Mouse (Mus musculus) frontal cortex, adult (tissue): ENCODE measurements around the gene Vmn1r221.
"Not testable (repeated sequence)": the region's sequence is repeated elsewhere in the genome, so short reads cannot be mapped to it uniquely, and the experiment has no call there.

ENCODE experiments used
- ATAC-seq: cut with Nextera tagmentation; 2 replicates; pipeline ENCODE4 v1.9.2; 2017; ENCODE audit warnings: mild to moderate bottlenecking, moderate library complexity, mixed read lengths; ENCODE audit not compliant: low TSS enrichment

The Vmn1r221 gene

GRCm38 (mm10) chr13:23213827-23214226, at the start of gene Vmn1r221:
Gene Vmn1r221 (plus strand): TSS chr13:23214127.
- ATAC-seq = not testable (repeated sequence)

- not testable (repeated sequence) for ATAC-seq
Observed at GRCm38 (mm10) chr13:23166471-23166870, 47.5 kb upstream of the Vmn1r221 start.

DNA sequence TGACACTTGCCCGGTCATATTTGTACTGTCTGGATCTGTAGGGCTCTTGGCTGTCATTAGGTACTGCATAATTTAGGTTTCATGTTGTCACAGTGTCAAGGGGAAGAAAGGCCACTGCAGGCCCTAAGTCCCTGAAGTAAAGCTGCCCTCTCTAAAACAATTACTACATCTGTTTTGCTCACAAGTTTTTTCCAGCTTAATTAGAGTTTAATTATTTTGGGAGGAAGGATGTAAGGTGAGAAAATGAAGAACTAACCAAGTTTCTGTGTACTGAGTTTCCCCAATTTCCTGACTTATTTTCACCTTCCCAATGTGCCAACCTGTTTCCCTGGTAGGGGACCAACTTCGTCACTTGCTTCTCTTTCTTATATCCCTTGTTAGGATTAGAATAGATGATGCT, 26.1 kb upstream of the Vmn1r221 start, which contains the start of gene Vmn1r220:
TSS of gene Vmn1r220 (minus strand) at position 101 of the 400 bp plus-strand sequence.
- ATAC-seq = no peak

GRCm38 (mm10) chr13:23203885-23204284, 10.0 kb upstream of the Vmn1r221 start:
- not testable (repeated sequence) for ATAC-seq

- ATAC-seq = not testable (repeated sequence)
Observed at GRCm38 (mm10) chr13:23235847-23236246, 21.9 kb downstream of the Vmn1r221 start, which contains the start of gene Vmn1r222. Gene Vmn1r222 (minus strand): TSS chr13:23235947.

- not testable (repeated sequence) for ATAC-seq
Observed at GRCm38 (mm10) chr13:23246834-23247233, 32.9 kb downstream of the Vmn1r221 start, which contains the start of gene Vmn1r223. Gene Vmn1r223 (plus strand): TSS chr13:23247134.

GRCm38 (mm10) chr13:23258546-23259048, 44.7 kb downstream of the Vmn1r221 start:
- peak; percentile 97 for ATAC-seq

DNA sequence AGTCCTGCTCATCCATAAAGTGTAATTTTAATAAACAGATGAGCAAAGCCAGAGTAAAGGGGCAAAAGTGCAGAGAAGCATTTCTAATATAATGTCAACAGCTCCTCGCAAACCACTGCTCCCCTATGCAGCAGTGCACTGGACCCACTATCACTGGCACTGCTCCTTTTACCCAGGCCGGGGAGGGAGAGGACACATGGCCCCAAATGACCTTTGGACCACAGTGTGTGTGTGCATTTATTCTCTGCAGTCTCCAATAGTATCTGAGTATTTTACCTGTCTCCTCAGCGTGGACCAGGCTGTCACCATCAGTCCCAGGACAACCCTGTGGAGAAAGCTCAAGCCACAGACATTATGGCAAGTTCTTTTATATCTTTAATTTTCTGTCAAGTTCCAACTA, 54.7 kb downstream of the Vmn1r221 start:
- ATAC-seq = not testable (repeated sequence)

GRCm38 (mm10) chr13:23269127-23269526, 55.2 kb downstream of the Vmn1r221 start:
- peak; percentile 83 for ATAC-seq

DNA sequence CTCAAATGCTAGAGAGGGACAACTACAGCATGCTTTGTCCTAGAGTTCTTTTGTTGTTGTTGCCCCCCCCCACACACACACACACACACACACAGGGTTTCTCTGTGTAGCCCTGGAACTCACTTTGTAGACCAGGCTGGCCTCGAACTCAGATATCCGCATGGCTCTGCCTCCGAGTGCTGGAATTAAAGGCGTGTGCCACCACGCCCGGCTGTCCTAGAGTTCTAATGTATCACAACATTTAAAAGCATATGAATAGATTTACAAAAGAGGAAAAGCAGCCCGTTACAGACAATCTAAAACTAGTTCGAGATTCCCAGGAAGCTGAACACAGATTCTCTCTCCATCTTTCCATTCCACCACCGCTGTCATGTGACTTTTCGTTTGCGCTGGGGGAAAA, 55.8 kb downstream of the Vmn1r221 start:
- no peak for ATAC-seq

GRCm38 (mm10) chr13:23270321-23271101, 56.6 kb downstream of the Vmn1r221 start:
- ATAC-seq = peak; percentile 98
